Mouse (Mus musculus) neural tube, embryonic 11.5 days (tissue): ENCODE results near the gene Sapcd1. TPM values are rescaled to one million over a fixed set of nuclear protein-coding genes. Genes with fewer than 3 reads are reported as not detected.

Experiments
- ATAC-seq: fragments of 200-750 bp; cut with Nextera tagmentation; 2 replicates; pipeline ENCODE4 v1.8.0; 2017; ENCODE audit warnings: moderate number of reproducible peaks, mild to moderate bottlenecking, moderate TSS enrichment, moderate library complexity; ENCODE audit not compliant: insufficient read depth, low FRiP score, low TSS enrichment
- DNase-seq: peaks from one replicate; pipeline ENCODE4 v3.0.0-alpha.2; 2015; ENCODE audit warnings: low spot score
- H3K27ac ChIP-seq: fragments of 300-500 bp; sonication (generic); 2 replicates; pipeline ENCODE4 v1.5.1; 2014; ENCODE audit warnings: low read depth, mild to moderate bottlenecking, low read length
- H3K27me3 ChIP-seq: fragments of 300-500 bp; sonication (generic); 2 replicates; pipeline ENCODE4 v1.6.1; 2014; ENCODE audit warnings: mild to moderate bottlenecking, low read length, mixed read lengths; ENCODE audit not compliant: control insufficient read depth, insufficient read depth
- H3K36me3 ChIP-seq: fragments of 300-500 bp; sonication (generic); 2 replicates; pipeline ENCODE4 v1.6.1; 2014; ENCODE audit warnings: mild to moderate bottlenecking, low read length, moderate library complexity, mixed read lengths; ENCODE audit not compliant: control insufficient read depth, insufficient read depth
- H3K4me1 ChIP-seq: fragments of 300-500 bp; sonication (generic); 2 replicates; pipeline ENCODE4 v1.6.1; 2014; ENCODE audit warnings: low read length, mixed read lengths; ENCODE audit not compliant: control insufficient read depth, insufficient read depth
- H3K4me2 ChIP-seq: fragments of 300-500 bp; sonication (generic); 2 replicates; pipeline ENCODE4 v1.6.1; 2014; ENCODE audit warnings: low read depth, mild to moderate bottlenecking, moderate library complexity
- H3K4me3 ChIP-seq: fragments of 300-500 bp; sonication (generic); 2 replicates; pipeline ENCODE4 v1.5.1; 2014; ENCODE audit warnings: low read depth, low read length
- H3K9ac ChIP-seq: fragments of 300-500 bp; sonication (generic); 2 replicates; pipeline ENCODE4 v1.6.1; 2014; ENCODE audit warnings: mild to moderate bottlenecking, low read length
- H3K9me3 ChIP-seq: fragments of 300-500 bp; sonication (generic); 2 replicates; pipeline ENCODE4 v1.6.1; 2016; ENCODE audit warnings: low read length; ENCODE audit not compliant: control insufficient read depth
- WGBS: fragments of 180-500 bp; shearing (Covaris S2); extraction: QIAGEN DNeasy Blood & Tissue Kit; methylation state at CpG from one replicate; pipeline ENCODE4 v1.1.7; 2014; 5-methylcytosine and 5-hydroxymethylcytosine counted together
- polyA plus RNA-seq: library from polyadenylated mRNA; unstranded; fragments of >200 nt; fragmentation: Nextera tagmentation; extraction: Ambion mirVana; gene quantifications from 2 replicates; pipeline ENCODE4 v1.2.1, GENCODE M21; 2014

Gene Sapcd1
- polyA plus RNA-seq, 1 experiment from 2014 or later: 5.2 TPM

- no peaks in the 10 kb centered on the region for H3K9me3 ChIP-seq
- H3K4me3 ChIP-seq: no peak overlapping the region
- H3K9ac ChIP-seq: no peak overlapping the region
- no peaks in the 10 kb centered on the region for H3K36me3 ChIP-seq
- ATAC-seq: no peak
- no peak overlapping the region for H3K4me2 ChIP-seq
- no peak for DNase-seq
- H3K4me1 ChIP-seq: peaks cover 2% of the 10 kb centered on the region; the same call in 1 of the 2 replicates
- 66% methylated on average over 6 of the region's 10 CpGs for WGBS
- H3K27me3 ChIP-seq: no peaks in the 10 kb centered on the region
- no peak overlapping the region for H3K27ac ChIP-seq
These were observed 2.9 kb downstream of the Sapcd1 start for GRCm38 (mm10) chr17:35024691-35025488.

DNA sequence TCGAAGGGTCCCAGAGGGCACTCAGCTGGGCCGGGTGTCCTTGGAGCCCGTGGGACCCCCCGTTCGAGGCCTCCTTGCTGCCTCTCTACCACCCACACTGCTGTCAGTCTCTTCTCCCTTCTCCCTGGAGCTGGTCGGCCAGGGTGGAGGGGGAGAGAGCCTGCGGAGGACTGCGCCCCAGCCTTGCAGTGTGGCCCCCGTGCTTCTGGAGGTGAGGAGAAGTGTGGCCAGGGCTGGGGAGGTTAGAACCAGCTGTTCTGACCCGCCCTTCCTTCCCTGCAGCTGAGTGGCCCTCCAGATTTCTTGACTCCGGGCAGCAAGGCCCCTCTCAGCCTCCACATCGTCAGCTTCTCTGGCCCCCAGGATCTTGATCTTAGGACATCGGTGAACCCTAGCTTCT is 3.6 kb downstream of the Sapcd1 start:
- 84% methylated on average over 13 of the region's 13 CpGs for WGBS
- no peaks in the 10 kb centered on the region for H3K27me3 ChIP-seq

GRCm38 (mm10) chr17:35023756-35024155 is 4.1 kb downstream of the Sapcd1 start:
- H3K27me3 ChIP-seq: no peaks in the 10 kb centered on the region
- H3K4me3 ChIP-seq: no peak overlapping the region
- no peaks in the 10 kb centered on the region for H3K9me3 ChIP-seq
- 0 out of 2 replicates have a peak, but pooled peaks cover 2% of the 10 kb centered on the region for H3K4me1 ChIP-seq
- 88% methylated on average over 4 of the region's 4 CpGs for WGBS
- H3K4me2 ChIP-seq: no peak overlapping the region
- no peak overlapping the region for H3K27ac ChIP-seq
- H3K36me3 ChIP-seq: no peaks in the 10 kb centered on the region
- DNase-seq (no peak), ATAC-seq (no peak)
- no peak overlapping the region; the same call in 1 of the 2 replicates for H3K9ac ChIP-seq

More for the DNA sequence above, 3.6 kb downstream of the Sapcd1 start:
- Histone ChIP-seq H3K4me1 (0 out of 2 replicates have a peak, but pooled peaks cover 2% of the 10 kb centered on the region), H3K36me3 (no peaks in the 10 kb centered on the region), H3K9ac (no peak overlapping the region), H3K9me3 (no peaks in the 10 kb centered on the region), H3K27ac (no peak overlapping the region), H3K4me3 (no peak overlapping the region), H3K4me2 (no peak overlapping the region)
- ATAC-seq (no peak), DNase-seq (no peak)

DNA sequence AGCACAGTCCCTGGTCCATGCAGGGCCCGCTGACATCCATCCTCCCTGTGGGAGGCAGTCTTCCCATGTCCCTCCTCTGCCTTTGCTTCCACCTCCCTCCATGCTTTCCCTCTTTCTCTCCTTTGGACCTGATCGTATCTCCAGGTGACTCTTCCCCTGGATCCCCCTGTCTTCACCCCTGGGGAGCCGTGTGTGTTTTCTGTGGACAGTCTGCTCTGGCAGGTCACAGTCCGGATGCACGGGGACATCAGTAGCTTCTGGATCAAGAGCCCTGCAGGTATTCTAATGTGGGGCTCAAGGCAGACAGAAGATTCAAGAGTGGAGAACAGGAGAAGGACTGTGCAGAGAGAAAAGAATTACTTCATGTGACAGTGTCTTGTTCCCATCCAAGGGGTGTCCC is 4.6 kb downstream of the Sapcd1 start:
- no peak overlapping the region for H3K4me3 ChIP-seq
- H3K9ac ChIP-seq: no peak overlapping the region
- no peak overlapping the region for H3K27ac ChIP-seq
- H3K4me2 ChIP-seq: no peak overlapping the region
- no peaks in the 10 kb centered on the region for H3K9me3 ChIP-seq
- no peak for DNase-seq
- H3K36me3 ChIP-seq: no peaks in the 10 kb centered on the region
- 0 out of 2 replicates have a peak, but pooled peaks cover 2% of the 10 kb centered on the region for H3K4me1 ChIP-seq
- no peaks in the 10 kb centered on the region for H3K27me3 ChIP-seq
- 84% methylated on average over 5 of the region's 5 CpGs for WGBS
- ATAC-seq: no peak

GRCm38 (mm10) chr17:35022541-35023060 is 5.2 kb downstream of the Sapcd1 start:
- DNase-seq (no peak), ATAC-seq (no peak)
- no peak overlapping the region for H3K9ac ChIP-seq
- H3K4me1 ChIP-seq: no peaks in the 10 kb centered on the region
- H3K4me2 ChIP-seq: no peak overlapping the region
- no peaks in the 10 kb centered on the region for H3K27me3 ChIP-seq
- WGBS: 94% methylated on average over 8 of the region's 8 CpGs
- no peak overlapping the region for H3K4me3 ChIP-seq
- no peaks in the 10 kb centered on the region for H3K9me3 ChIP-seq
- H3K27ac ChIP-seq: no peak overlapping the region
- no peaks in the 10 kb centered on the region for H3K36me3 ChIP-seq

DNA sequence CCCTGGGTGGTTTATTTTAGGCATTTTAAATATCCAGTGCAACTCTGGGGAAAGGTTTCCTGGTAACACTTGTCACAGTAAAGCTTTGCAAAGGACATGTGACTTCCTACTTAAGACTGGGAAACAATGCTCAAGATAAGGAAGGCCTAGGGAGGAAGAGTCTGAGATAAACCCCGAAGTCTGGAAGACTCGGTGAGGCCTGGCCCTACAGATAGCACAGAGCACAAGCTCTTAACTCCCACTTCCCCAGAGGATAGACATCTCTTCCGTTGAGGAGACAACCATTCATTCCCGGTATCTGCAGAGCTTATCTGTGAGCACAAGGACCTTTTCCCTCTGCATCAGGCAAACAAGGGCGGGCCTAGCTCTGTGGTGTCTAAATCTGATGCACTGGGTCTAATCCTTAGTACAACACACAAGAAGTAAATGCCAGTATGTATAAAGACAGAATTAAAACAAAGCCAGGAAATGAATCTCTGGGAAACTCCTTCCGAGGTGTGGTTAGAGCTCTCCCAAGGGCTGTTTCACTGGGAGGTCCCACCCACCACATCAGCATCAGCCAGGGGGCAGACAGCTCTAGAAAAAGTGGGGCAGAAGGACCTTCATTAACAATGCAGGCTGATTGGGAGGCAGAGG is 5.9 kb downstream of the Sapcd1 start:
- ATAC-seq (no peak), DNase-seq (no peak)
- Histone ChIP-seq H3K27ac (no peak overlapping the region), H3K4me2 (no peak overlapping the region), H3K36me3 (no peaks in the 10 kb centered on the region), H3K4me3 (no peak overlapping the region), H3K27me3 (no peaks in the 10 kb centered on the region), H3K9ac (no peak overlapping the region), H3K4me1 (no peaks in the 10 kb centered on the region), H3K9me3 (no peaks in the 10 kb centered on the region)
- WGBS: 74% methylated on average over 6 of the region's 6 CpGs

DNA sequence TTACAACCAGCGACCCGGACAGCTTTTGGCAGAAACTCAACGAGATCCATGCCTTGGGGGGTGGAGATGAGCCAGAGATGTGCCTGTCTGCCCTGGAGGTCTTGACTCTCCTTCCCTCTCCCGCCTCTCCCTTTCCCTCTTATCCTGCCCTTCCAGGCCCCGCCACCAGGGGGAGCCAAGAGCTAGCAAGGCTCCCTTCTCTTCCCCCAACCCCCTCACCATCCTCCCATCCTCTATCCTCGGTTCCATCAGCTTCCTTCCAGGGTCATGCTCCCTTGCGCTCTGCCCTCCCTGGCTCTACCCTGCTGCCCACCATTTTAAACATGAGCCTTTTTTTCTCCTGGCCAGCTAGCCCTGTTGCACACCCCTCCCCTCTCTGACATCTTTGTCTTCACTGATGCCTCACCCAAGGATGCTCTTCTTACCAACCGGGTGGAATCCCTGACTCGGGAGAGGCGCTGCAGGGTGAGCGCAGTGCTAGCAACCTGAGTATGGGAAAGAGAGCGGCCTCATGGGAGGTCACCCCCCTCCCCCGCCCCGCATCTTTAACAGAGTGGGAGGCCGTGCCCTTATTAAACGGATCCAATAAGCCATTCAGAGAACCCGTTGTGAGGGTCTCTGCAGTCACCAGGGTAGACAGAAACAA is 6.5 kb downstream of the Sapcd1 start:
- peak; percentile 92 for DNase-seq
- H3K9ac ChIP-seq: peak overlapping the region; percentile 24; the same call in 1 of the 2 replicates

DNA sequence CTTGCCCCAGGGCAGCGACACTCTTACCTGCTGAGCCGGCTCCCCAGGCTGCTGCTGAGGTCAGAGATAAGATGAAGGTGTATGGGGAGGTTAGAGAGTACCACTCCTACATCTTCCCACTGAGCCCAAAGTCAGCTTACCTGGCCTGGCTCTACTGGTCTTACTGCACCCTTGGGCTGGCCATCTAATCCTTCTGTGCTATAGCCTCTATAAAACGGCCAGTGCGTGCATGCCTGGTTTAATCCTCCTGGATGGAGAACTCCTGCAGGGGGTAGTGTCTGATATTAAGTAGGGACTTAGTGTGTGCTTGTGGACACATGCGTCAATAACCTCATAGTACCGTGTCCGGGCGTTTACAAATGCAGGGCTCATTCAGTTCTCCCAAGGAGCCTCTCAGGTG is 7.3 kb downstream of the Sapcd1 start:
- Histone ChIP-seq H3K27me3 (no peaks in the 10 kb centered on the region), H3K9ac (no peak overlapping the region), H3K4me1 (no peaks in the 10 kb centered on the region), H3K9me3 (no peaks in the 10 kb centered on the region), H3K27ac (no peak overlapping the region), H3K4me3 (no peak overlapping the region), H3K4me2 (no peak overlapping the region), H3K36me3 (peaks cover 3% of the 10 kb centered on the region)
- 87% methylated on average over 8 of the region's 8 CpGs for WGBS
- ATAC-seq: no peak
- DNase-seq: no peak

More for the DNA sequence above, 6.5 kb downstream of the Sapcd1 start:
- 14% methylated on average over 17 of the region's 17 CpGs for WGBS
- peak; percentile 51; the same call in 1 of the 2 replicates for ATAC-seq
- H3K27me3 ChIP-seq: no peaks in the 10 kb centered on the region
- H3K27ac ChIP-seq: no peak overlapping the region
- no peaks in the 10 kb centered on the region for H3K36me3 ChIP-seq
- no peak overlapping the region for H3K4me3 ChIP-seq
- no peaks in the 10 kb centered on the region for H3K9me3 ChIP-seq
- no peaks in the 10 kb centered on the region for H3K4me1 ChIP-seq
- no peak overlapping the region for H3K4me2 ChIP-seq
